Mouse (Mus musculus) neutrophil, adult 59 days (primary cell): ENCODE measurements around the gene Aak1. TPM values are rescaled to one million over a fixed set of nuclear protein-coding genes. Genes with fewer than 3 reads are reported as not detected.

Experiments used
- total RNA-seq, 2 experiments: library from RNA; stranded (reverse); gene quantifications; 1 replicate in 1 of 2; 2 replicates in 1 of 2; pipeline ENCODE4 v1.2.4; 2023

The Aak1 gene
- 10 to 100 TPM; 37.1 to 39.3 TPM for total RNA-seq

DNA sequence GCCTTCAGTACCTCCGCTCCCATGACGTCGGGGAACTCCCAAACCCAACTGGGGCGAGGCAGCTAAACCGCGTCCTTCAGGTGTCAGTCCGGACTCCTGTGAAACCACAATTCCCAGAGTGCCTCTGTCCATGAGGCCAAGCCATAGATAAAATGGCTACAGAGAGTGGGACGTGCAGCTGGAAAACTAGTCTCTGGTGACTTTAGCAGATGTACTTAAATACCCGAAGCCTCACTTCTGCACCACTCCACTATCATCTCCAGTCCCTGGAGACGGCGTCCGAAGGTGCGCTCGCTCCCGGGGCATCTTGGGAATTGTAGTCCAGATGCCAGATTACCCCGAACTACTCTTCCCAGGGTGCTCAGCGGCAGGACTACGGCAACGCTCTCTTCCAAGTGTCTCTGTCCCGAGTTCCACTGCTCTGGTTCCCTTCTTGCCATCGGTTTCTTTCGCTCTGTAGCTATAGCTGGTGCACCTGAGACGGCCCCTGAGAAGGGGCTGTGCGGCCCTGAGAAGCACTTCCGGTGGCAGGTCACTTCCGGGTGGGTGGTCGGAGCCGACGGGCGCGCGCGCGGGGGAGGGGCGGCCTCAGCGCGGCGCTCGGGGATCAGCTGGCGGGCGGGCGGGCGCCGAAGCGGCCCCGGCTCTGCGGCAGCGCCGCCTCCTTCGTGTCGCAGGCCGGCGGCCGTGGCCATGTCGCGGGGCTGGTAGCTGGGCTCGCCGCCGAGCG, at the start of gene Aak1:
TSS of gene Aak1 (plus strand) at position 603 of the 730 bp plus-strand sequence.

DNA sequence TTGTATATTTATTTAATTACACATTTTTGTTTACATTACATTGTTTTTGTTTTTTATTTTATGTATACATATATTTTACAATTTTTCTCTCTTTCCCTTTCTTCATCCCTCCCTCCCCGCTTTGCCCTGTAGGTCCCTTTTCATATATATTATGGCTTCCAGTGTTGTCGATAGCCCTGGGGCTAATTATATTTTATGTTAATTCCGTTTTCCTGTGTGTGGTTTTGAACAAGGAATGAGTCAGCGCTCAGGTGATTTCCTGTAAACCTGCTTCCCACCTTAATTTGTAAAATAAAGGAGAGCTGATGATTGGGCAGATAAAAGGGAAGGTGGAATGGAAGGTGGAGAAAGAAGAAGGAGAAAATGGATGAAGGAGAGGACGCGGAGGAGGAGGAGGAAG, 159.6 kb downstream of the Aak1 start, which contains the start of gene Nfu1:
TSS of gene Nfu1 (plus strand) at position 350 of the 400 bp plus-strand sequence.

DNA sequence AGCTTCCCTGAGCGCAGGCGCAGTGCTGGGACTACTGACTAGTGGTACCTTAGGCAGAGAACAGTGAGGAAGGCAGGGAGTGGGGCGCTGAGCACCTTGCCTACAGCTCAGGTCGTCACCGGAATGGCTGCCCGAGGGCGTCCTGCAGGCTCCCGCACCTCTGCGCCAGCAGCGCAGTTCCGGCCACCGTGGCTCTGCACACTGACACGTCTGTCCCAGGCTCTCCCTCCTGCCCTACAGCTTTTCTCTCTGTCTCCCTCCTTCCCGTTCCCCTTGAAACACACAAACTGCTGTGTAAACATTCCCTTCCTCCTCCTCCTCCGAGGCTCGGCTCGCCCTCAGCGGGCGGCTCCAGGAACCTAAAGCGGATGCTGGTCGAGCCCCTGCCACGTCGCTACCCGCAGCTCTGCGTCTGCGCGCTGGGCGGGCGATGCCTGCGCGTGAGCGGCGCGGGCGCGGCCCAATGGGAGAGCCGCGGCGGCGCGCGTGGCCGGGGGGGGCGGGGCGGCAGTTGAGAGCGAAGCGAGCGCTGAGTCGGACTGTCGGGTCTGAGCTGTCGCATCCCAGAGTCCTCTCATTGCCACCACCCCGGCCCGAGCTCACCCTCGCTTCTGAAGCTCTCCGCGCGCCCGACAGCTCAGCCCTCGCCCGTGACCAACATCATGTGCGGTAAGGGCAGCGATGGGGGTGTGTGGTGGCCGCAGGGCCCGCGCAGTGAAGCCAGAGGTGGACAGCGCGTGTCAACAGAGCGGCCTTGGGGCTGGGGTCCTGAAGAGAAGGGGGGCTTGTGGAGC, 193.2 kb downstream of the Aak1 start, which contains the start of gene Gfpt1:
TSS of gene Gfpt1 (plus strand) at position 510 of the 794 bp plus-strand sequence.

Other genes with a start within 250 kb of the Aak1 start
- 100 to 1,000 TPM; 107 to 137 TPM for gene Asprv1, start 221.4 kb upstream of the Aak1 start, total RNA-seq
- gene Mxd1, start 180.4 kb upstream of the Aak1 start, total RNA-seq, result 100 to 1,000 TPM; 783 to 884 TPM
- 10 to 100 TPM; 38.7 to 39.7 TPM for gene Snrnp27, start 165.0 kb upstream of the Aak1 start, total RNA-seq
- 10 to 100 TPM; 15.1 to 17.2 TPM for gene Gmcl1, start 116.1 kb upstream of the Aak1 start, total RNA-seq
- gene Anxa4, start 55.9 kb upstream of the Aak1 start, total RNA-seq, result 10 to 100 TPM; 22.8 to 23.9 TPM
- 10 to 100 TPM; 54.6 to 55.6 TPM for gene Nfu1, start 159.7 kb downstream of the Aak1 start, total RNA-seq
- 10 to 100 TPM; 27.2 to 30.4 TPM for gene Gfpt1, start 193.3 kb downstream of the Aak1 start, total RNA-seq